Mouse (Mus musculus) spleen, adult 2 months (tissue): ENCODE data around the gene Rab36.

Experiments
- CTCF ChIP-seq: fragments of 200-500 bp; IDR thresholded peaks from 2 replicates; pipeline ENCODE4 v1.5.1; 2011; ENCODE audit warnings: mild to moderate bottlenecking, inconsistent platforms; ENCODE audit not compliant: insufficient read depth, insufficient read length, insufficient replicate concordance; ENCODE audit errors: extremely low read depth
- POLR2A ChIP-seq: fragments of 200-500 bp; IDR thresholded peaks from 2 replicates; pipeline ENCODE4 v1.6.1; 2011; ENCODE audit warnings: low read depth, low read length, inconsistent platforms

DNA sequence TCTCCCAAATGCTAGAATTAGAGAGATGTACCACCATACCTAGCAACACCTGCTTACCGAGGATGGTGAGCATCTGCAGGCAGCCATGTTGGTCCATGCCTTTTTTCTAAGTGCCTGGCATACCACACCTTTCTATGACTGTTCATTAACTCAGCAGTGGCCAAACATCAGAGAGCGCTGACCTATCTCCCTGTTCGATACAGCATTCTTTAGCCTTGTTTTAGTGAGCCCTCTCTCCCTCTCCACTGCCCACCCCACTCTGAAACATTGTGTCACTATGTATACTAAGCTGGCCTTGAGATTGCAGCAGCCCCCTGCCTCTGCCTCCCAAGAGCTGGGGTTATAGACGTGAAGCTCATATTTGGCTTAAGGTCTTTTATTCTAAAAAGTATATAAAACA lies 16.8 kb downstream of the Rab36 start:
- no peak for TF ChIP-seq CTCF
- TF ChIP-seq POLR2A: no peak
